Mouse (Mus musculus): Measurements from ENCODE around the gene Map2k1. TPM values are rescaled to one million over a fixed set of nuclear protein-coding genes. Genes with fewer than 3 reads are reported as not detected.

Map2k1 gene
- total RNA-seq, 2 experiments from 2014 or later, result 48.1 to 50.7 TPM

DNA sequence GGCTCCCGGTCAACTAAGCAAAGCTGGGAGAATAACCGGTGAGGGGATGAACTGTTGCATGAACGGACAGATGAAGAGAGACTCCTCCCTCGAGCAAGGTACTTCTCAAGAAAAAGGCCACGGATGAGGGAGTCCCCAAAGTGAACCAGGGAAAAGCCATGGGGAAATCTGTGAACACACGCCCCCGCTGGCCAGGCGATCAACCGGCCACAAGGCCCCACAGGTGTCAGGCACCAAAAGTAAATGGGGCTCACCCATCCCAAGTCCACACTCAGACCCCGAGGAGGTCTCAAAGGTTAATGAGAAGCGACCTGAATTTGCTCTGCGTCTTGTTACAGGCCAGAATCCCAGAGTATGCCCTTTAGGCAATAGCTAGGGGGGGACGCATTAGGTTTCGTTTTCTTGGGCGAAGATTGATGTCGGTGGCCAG lies 825 bp downstream of the Map2k1 start:
- intact Hi-C loops (cut with DNase I), result loop anchor here (1.0 to 5.0 kb wide), 2 partner anchors 73 to 130 kb away; partner anchors contain the start of gene Snapc5

DNA sequence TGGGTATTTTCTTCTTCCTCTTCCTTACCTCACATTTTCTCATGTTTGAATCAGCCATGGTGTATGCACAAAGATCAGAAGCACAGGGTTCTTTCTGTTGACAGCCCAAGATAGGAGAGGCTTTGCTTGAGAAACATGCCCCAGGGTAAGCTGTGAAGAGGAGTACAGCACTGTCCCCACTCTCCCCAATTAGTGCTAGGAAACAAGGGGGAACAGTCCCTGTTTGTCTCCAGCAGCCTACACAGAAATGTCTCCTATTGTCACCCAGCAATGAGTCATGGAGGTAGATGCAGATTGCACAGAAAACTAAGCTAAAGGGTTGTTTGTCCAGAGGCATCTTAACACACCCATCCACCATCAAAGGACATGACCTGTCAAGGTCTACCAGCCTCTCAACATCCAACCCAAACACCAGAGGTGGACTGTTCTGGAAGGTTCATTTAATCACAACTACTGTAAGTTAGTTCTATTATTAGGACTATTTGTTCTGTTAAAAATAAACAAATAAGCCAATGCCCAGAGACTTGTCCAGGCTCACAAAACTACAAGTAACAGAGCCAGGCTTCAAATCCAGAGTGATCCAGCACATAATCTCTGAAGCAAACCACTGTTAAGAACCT lies 3.2 kb downstream of the Map2k1 start:
- DNase-seq, result no peak
- intact Hi-C loops (cut with DNase I), result loop anchor here (5.0 kb wide), 1 partner anchor 128 kb away; no protein-coding TSS in a partner anchor

More for the DNA sequence above, 825 bp downstream of the Map2k1 start:
- DNase-seq, result peak; percentile 11 to 27

- DNase-seq, result no peak
- intact Hi-C loops (cut with DNase I), result no loop called here
Observed at GRCm38 (mm10) chr9:64249371-64249770, 4.1 kb downstream of the Map2k1 start.

- intact Hi-C loops (cut with DNase I), result no loop called here
- no peak for DNase-seq
Observed at GRCm38 (mm10) chr9:64242381-64242831, 11.0 kb downstream of the Map2k1 start.

DNA sequence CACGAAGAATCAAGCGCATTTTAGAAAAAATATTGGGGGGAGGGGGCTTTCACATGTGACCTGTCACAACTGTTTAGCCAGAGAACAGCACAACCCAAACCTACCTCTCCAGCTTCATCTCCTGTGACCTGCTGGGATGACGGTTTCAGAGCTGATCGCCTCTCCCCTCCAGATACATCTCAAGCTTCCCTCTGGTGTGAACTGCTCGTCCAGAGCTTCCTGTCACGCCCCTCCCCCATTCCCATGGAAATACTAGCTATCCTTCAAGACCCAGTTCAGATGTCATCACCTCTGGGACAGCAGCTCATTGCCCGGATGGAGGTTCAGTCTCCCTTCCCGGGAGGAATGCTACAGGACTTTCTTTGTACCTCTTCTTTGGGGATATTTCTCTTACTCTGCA lies 12.8 kb downstream of the Map2k1 start:
- intact Hi-C loops (cut with DNase I), result no loop called here
- DNase-seq, result no peak

DNA sequence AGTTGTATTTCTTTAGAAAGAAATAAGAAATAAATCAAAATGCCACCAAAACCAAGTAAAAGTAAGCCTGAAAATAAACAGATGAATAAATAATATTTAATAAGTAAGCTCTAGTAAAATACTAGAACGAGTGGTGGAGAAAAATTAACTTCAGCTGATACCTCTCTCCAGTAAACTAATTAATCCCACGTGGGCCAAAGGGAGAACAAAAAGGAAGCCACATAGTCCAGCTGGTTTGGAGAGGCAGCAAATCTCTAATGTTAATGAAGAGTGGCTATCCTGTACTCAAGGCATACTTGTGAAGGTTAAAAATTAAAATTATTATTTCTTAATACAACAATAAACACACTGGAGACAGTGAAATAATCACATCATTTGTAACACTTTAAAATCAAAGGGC lies 13.3 kb downstream of the Map2k1 start:
- intact Hi-C loops (cut with DNase I), result no loop called here
- DNase-seq, result no peak

DNA sequence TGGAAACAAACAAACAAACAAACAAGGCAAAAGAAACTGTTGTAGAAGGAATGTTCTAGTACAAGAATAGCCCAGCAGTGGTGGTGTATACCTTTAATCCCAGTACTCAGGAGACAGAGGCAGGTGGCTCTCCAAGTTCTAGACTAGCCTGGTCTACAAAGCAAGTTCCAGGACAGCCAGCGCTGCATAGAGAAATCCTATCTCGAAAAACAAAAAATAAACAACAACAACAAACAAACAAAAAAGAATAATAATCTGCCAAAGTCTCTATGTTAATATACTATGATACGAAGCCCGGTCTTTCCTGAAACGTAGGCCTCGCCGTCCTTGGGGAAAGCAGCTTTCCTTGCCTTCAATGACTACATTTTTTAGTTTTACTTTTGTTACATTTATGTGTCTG lies 17.4 kb downstream of the Map2k1 start:
- intact Hi-C loops (cut with DNase I), result no loop called here
- no peak for DNase-seq

DNA sequence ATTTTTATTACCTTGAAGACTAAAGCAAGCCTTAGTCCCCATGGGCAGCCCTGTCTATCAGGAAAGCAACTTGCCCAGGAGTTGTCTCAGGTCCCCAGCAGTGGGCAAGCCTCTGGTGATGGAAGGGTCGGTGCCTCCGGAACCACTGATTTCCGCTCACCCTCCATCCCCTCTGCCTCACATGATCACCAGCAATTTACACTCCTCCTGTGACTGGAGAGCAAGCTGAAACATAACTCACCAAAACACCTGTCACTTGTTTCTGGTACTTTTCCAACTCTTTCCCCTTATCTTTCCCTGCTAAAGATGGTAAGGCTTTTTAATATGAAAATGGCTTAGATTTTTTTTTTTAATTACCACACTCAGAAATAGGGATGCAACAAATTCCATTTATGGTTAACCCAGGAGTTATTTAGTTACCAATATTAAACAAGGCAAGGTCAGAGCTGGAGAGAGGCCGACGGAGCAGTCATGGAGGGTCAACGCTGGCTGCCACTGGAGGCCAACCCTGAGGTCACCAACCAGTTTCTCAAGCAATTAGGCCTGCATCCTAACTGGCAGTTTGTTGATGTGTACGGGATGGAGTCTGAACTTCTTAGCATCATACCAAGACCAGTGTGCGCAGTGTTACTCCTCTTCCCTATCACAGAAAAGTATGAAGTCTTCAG lies 18.5 kb downstream of the Map2k1 start, which contains the start of gene Uchl4:
TSS of gene Uchl4 (plus strand) at position 434 of the 668 bp plus-strand sequence.
- DNase-seq, result no peak
- intact Hi-C loops (cut with DNase I), result no loop called here

- no peak for DNase-seq
- intact Hi-C loops (cut with DNase I), result no loop called here
Observed at GRCm38 (mm10) chr9:64233656-64234055, 19.8 kb downstream of the Map2k1 start.

- intact Hi-C loops (cut with DNase I), result no loop called here
- DNase-seq, result peak in 1 of 2 experiments; percentile 13
Observed at GRCm38 (mm10) chr9:64232257-64232957, 21.0 kb downstream of the Map2k1 start.

DNA sequence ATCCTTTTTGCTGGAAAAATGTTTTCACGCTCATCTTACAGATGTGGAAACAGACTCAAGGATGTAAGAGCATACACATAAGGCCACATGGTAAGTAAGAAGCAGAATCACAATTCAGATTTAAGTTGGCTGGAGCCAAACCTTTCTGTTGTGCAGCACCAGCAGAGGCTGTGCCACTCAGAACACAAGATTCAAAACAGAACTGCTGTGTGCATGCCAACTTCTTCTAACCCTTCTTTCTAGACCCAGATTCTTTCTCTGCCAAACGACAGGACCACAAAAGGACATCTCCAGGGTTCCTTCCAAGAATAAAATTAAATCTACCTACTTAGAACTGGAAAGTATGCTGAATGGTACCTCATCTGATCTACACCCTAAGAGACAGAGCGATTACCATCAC lies 21.8 kb downstream of the Map2k1 start:
- DNase-seq, result no peak
- intact Hi-C loops (cut with DNase I), result no loop called here

- intact Hi-C loops (cut with DNase I), result no loop called here
- no peak for DNase-seq
Observed at GRCm38 (mm10) chr9:64231171-64231570, 22.3 kb downstream of the Map2k1 start.

- intact Hi-C loops (cut with DNase I), result no loop called here
- no peak for DNase-seq
Observed at GRCm38 (mm10) chr9:64228972-64229371, 24.5 kb downstream of the Map2k1 start.

DNA sequence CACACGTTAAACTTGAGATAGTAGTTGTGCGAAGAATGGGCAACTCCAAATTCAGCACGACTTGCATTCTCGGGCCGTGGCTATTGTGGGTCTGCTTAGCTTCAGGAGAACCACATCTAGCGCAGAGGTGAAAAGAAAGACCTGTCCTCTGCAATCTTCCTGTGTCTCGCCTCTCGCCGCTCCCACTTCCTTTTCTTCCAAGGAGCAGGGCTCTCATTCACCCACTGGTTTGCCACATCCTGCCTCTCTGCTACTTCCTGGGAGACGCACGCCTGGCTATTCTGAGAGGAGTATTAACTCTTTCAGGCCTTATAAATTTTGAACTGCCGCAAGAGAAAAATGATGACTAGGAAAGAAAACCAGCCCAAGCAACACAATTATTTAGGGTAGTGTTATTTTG lies 25.7 kb downstream of the Map2k1 start:
- intact Hi-C loops (cut with DNase I), result no loop called here
- no peak for DNase-seq

GRCm38 (mm10) chr9:64225805-64226204 lies 27.6 kb downstream of the Map2k1 start:
- DNase-seq, result no peak
- intact Hi-C loops (cut with DNase I), result no loop called here

DNA sequence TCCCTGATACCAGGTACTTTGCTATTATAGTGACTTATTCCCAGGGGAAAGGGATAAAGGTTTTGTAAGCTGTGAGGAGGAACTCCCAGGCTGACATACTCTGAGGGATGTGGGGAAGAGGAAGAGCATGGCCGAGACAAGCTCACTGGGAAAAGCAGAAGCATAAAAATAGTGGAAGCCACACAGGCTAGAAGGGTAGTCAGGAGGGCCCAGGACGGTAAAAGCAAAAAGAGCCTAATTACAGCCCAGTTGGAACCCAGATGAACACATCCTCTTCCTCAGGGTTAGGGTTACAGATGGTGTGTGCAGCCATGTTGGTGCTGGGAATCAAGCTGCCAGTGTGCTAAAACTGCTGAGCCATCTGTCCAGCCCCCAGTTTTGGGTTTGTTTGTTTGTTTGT lies 31.3 kb downstream of the Map2k1 start:
- DNase-seq, result no peak
- intact Hi-C loops (cut with DNase I), result no loop called here

DNA sequence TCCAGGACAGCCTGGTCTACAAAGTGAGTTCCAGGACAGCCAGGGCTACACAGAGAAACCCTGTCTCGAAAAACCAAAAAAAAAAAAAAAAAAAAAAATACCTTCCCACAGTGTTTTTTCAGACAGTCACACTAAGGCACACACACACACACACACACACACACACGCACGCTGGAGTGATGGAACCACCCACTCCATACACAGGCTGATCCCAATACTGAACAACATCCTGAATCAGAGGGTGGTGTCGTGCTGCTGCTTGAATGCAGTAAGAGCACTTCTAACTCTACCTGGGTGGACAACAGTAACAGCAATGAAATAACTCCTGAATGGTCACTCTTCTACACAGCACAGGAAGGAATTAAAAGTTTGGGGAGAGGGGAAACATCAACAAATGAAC lies 32.0 kb downstream of the Map2k1 start:
- DNase-seq, result no peak
- intact Hi-C loops (cut with DNase I), result no loop called here

- intact Hi-C loops (cut with DNase I), result no loop called here
- no peak for DNase-seq
Observed at GRCm38 (mm10) chr9:64220603-64221002, 32.8 kb downstream of the Map2k1 start.

DNA sequence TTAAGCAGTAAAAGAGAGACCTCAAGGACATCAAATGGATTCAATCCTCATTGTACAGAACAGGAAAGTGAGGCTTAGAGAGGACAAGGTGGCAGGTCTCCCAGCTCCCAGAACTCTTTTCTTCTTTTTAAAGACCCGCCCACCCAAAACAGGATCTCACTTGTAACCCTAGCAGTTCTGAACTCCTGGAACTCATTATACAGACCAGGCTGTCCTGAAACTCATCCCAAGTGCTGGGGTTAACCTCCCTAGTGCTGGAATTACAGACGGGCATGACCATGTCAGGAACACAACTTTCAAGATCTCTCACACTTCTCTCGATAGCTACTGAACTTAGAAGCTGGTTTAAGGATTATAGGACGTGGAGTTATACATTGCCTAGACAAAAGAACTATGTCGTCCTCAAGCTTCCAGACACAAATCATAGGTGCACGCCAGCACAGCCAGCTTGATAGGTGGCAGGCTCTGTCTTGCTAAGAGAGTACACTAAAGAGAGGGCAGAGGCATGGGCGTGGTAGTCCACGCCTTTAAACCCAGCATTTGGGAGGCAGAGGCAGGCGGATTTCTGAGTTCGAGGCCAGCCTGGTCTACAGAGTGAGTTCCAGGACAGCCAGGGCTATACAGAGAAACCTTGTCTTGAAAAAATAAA lies 33.5 kb downstream of the Map2k1 start:
- intact Hi-C loops (cut with DNase I), result no loop called here
- DNase-seq, result no peak

DNA sequence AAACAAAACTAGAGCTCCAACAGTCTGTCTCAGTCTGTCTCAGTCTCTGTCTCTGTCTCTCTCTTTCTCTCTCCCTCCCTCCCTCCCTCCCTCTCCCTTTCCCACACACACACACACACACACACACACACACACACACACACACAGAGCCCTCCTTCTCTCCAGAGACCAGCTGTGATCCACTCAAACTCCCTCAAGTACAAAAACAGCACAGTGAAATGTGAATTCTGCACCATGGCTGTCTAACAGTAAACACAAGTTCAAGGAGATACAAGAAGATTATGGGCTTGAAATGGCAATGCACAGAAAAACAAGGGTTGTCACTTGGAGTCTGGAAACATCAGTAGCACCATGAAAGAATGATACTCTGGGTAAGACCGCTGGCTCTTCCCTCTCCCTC lies 34.1 kb downstream of the Map2k1 start:
- intact Hi-C loops (cut with DNase I), result no loop called here
- no peak for DNase-seq

DNA sequence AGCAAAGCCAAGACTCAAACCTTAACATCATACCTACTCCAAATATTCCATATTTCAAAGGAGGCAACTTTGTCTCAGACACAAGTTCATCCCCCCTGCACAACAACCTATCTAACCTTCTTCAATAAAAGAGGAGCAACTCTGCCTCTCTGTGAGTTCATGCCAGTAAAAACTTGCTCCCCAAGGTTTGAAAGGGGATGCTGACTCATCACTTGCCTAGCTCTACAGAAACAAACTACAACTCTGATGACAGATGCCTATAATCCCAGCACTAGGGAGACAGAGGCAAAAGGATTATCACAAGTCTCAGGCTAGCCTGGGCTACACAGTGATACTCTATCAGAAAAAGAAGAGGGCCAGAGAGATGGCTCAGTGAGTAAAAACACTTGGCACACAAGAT lies 35.5 kb downstream of the Map2k1 start:
- intact Hi-C loops (cut with DNase I), result no loop called here
- DNase-seq, result no peak

All from gastrocnemius, postnatal 36 days (tissue).